Mouse (Mus musculus) liver, embryonic 15.5 days (tissue): ENCODE results near the gene Serinc4. TPM values are rescaled to one million over a fixed set of nuclear protein-coding genes. Genes with fewer than 3 reads are reported as not detected.
"Not testable (repeated sequence)": the region's sequence is repeated elsewhere in the genome, so short reads cannot be mapped to it uniquely, and the experiment has no call there.

ENCODE experiments used
- ATAC-seq: fragments of 200-750 bp; cut with Nextera tagmentation; 2 replicates; pipeline ENCODE4 v1.8.0; 2017; ENCODE audit warnings: moderate number of reproducible peaks, mild to moderate bottlenecking, moderate library complexity; ENCODE audit not compliant: insufficient read depth
- H3K27ac ChIP-seq: fragments of 300-500 bp; sonication (generic); replicated peaks from 2 replicates; pipeline ENCODE4 v1.5.1; 2015; ENCODE audit warnings: mild to moderate bottlenecking, inconsistent platforms
- H3K27me3 ChIP-seq: fragments of 300-500 bp; sonication (generic); 2 replicates; pipeline ENCODE4 v1.6.1; 2015; ENCODE audit warnings: mild to moderate bottlenecking, inconsistent platforms
- H3K36me3 ChIP-seq: fragments of 300-500 bp; sonication (generic); replicated peaks from 2 replicates; pipeline ENCODE4 v1.6.1; 2015; ENCODE audit warnings: moderate library complexity, mild to moderate bottlenecking, inconsistent platforms
- H3K4me1 ChIP-seq: fragments of 300-500 bp; sonication (generic); replicated peaks from 2 replicates; pipeline ENCODE4 v1.6.1; 2015; ENCODE audit warnings: inconsistent platforms
- H3K4me2 ChIP-seq: fragments of 300-500 bp; sonication (generic); 2 replicates; pipeline ENCODE4 v1.6.1; 2015; ENCODE audit warnings: moderate library complexity, mild to moderate bottlenecking, inconsistent platforms
- H3K4me3 ChIP-seq: fragments of 300-500 bp; sonication (generic); replicated peaks from 2 replicates; pipeline ENCODE4 v1.5.1; 2015; ENCODE audit warnings: mild to moderate bottlenecking, inconsistent platforms
- H3K9ac ChIP-seq: fragments of 300-500 bp; sonication (generic); 2 replicates; pipeline ENCODE4 v1.6.1; 2015; ENCODE audit warnings: moderate library complexity, mild to moderate bottlenecking, inconsistent platforms
- H3K9me3 ChIP-seq: fragments of 300-500 bp; sonication (generic); replicated peaks from 2 replicates; pipeline ENCODE4 v1.6.1; 2016; ENCODE audit warnings: inconsistent platforms
- WGBS: fragments of 180-500 bp; shearing (Covaris S2); methylation state at CpG from one replicate; pipeline ENCODE4 v1.1.7; 2015; ENCODE audit warnings: mixed read lengths; ENCODE audit not compliant: insufficient replicate concordance; 5-methylcytosine and 5-hydroxymethylcytosine counted together
- polyA plus RNA-seq: library from polyadenylated mRNA; unstranded; fragments of >200 nt; fragmentation: Nextera tagmentation; extraction: Ambion mirVana; gene quantifications from 2 replicates; pipeline ENCODE4 v1.2.1, GENCODE M21; 2015

The Serinc4 gene
- not detected in 2 replicates for polyA plus RNA-seq

GRCm38 (mm10) chr2:121456692-121457642 lies at the start of gene Serinc4:
Gene Serinc4, minus strand, starts transcription at chr2:121456781.
- Histone ChIP-seq H3K4me3 (peak within 1 kb of the TSS; percentile 85), H3K9ac (peak within 1 kb of the TSS; percentile 76), H3K27ac (peak within 1 kb of the TSS; percentile 92), H3K4me1 (peaks cover 44% of the 10 kb centered on the region), H3K9me3 (no peaks in the 10 kb centered on the region), H3K36me3 (peaks cover 50% of the 10 kb centered on the region), H3K4me2 (peak within 1 kb of the TSS; percentile 80), H3K27me3 (no peaks in the 10 kb centered on the region)
- WGBS, result 2% methylated on average over 41 of the region's 41 CpGs
- ATAC-seq, result peak; percentile 94

GRCm38 (mm10) chr2:121501550-121501949 lies 45.0 kb upstream of the Serinc4 start:
- peaks cover 10% of the 10 kb centered on the region for H3K36me3 ChIP-seq
- not testable (repeated sequence) for H3K27ac ChIP-seq, H3K9ac ChIP-seq, H3K4me1 ChIP-seq, ATAC-seq, H3K27me3 ChIP-seq, H3K4me2 ChIP-seq, H3K9me3 ChIP-seq, H3K4me3 ChIP-seq
- 89% methylated on average over 3 of the region's 6 CpGs for WGBS

GRCm38 (mm10) chr2:121484403-121484802 lies 27.8 kb upstream of the Serinc4 start:
- H3K36me3 ChIP-seq, H3K27ac ChIP-seq, H3K4me2 ChIP-seq, H3K4me1 ChIP-seq, H3K4me3 ChIP-seq, H3K9me3 ChIP-seq, H3K9ac ChIP-seq, ATAC-seq, H3K27me3 ChIP-seq: not testable (repeated sequence)
- 45% methylated on average over 2 of the region's 2 CpGs for WGBS

- Histone ChIP-seq H3K36me3 (no peaks in the 10 kb centered on the region), H3K27me3 (no peaks in the 10 kb centered on the region), H3K4me3 (no peak overlapping the region), H3K4me2 (no peak overlapping the region), H3K27ac (no peak overlapping the region), H3K4me1 (no peaks in the 10 kb centered on the region), H3K9me3 (no peaks in the 10 kb centered on the region), H3K9ac (no peak overlapping the region)
- 70% methylated on average over 8 of the region's 8 CpGs for WGBS
- ATAC-seq, result no peak
These were observed 27.0 kb upstream of the Serinc4 start for GRCm38 (mm10) chr2:121483576-121483975.

- ATAC-seq, H3K4me1 ChIP-seq, H3K27me3 ChIP-seq, H3K9ac ChIP-seq, H3K36me3 ChIP-seq, H3K27ac ChIP-seq, H3K9me3 ChIP-seq, H3K4me2 ChIP-seq, H3K4me3 ChIP-seq: not testable (repeated sequence)
- WGBS, result 79% methylated on average over 13 of the region's 13 CpGs
These were observed 24.3 kb upstream of the Serinc4 start for GRCm38 (mm10) chr2:121480916-121481315.

- no peak overlapping the region for H3K9ac ChIP-seq
- no peak overlapping the region for H3K4me2 ChIP-seq
- H3K4me3 ChIP-seq, result no peak overlapping the region
- H3K4me1 ChIP-seq, result no peaks in the 10 kb centered on the region
- H3K36me3 ChIP-seq, result no peaks in the 10 kb centered on the region
- H3K9me3 ChIP-seq, result no peaks in the 10 kb centered on the region
- no peak overlapping the region for H3K27ac ChIP-seq
- 36% methylated on average over 3 of the region's 3 CpGs for WGBS
- no peak for ATAC-seq
- no peaks in the 10 kb centered on the region for H3K27me3 ChIP-seq
These were observed 23.9 kb upstream of the Serinc4 start for GRCm38 (mm10) chr2:121480498-121480897.

- Histone ChIP-seq H3K4me3 (no peak overlapping the region), H3K36me3 (no peaks in the 10 kb centered on the region), H3K4me2 (no peak overlapping the region), H3K9ac (no peak overlapping the region), H3K27me3 (no peaks in the 10 kb centered on the region), H3K27ac (no peak overlapping the region), H3K4me1 (peaks cover 7% of the 10 kb centered on the region), H3K9me3 (no peaks in the 10 kb centered on the region)
- ATAC-seq, result no peak
- 69% methylated on average over 3 of the region's 3 CpGs for WGBS
These were observed 21.1 kb upstream of the Serinc4 start for GRCm38 (mm10) chr2:121477491-121478266.

- not testable (repeated sequence) for H3K4me3 ChIP-seq, H3K9me3 ChIP-seq, H3K36me3 ChIP-seq, H3K4me2 ChIP-seq, H3K27me3 ChIP-seq, H3K27ac ChIP-seq, ATAC-seq, H3K9ac ChIP-seq
- WGBS, result 86% methylated on average over 2 of the region's 2 CpGs
- H3K4me1 ChIP-seq, result peaks cover 11% of the 10 kb centered on the region
These were observed 18.7 kb upstream of the Serinc4 start for GRCm38 (mm10) chr2:121475306-121475705.

- Histone ChIP-seq H3K27ac (peak overlapping the region; percentile 83), H3K4me1 (peaks cover 11% of the 10 kb centered on the region), H3K27me3 (no peaks in the 10 kb centered on the region), H3K36me3 (no peaks in the 10 kb centered on the region), H3K9me3 (no peaks in the 10 kb centered on the region), H3K9ac (peak overlapping the region; percentile 70), H3K4me2 (peak overlapping the region; percentile 82), H3K4me3 (peak overlapping the region; percentile 75)
- WGBS, result 21% methylated on average over 8 of the region's 8 CpGs
- ATAC-seq, result peak; percentile 50
These were observed 17.6 kb upstream of the Serinc4 start for GRCm38 (mm10) chr2:121474180-121474535.

- WGBS, result 3% methylated on average over 41 of the region's 41 CpGs
- not testable (repeated sequence) for H3K36me3 ChIP-seq, H3K27me3 ChIP-seq, H3K9me3 ChIP-seq
- peak; percentile 94 for ATAC-seq
- Histone ChIP-seq H3K27ac (peak within 1 kb of the TSS; percentile 83), H3K4me2 (peak within 1 kb of the TSS; percentile 82), H3K4me1 (peaks cover 11% of the 10 kb centered on the region), H3K9ac (peak within 1 kb of the TSS; percentile 70), H3K4me3 (peak within 1 kb of the TSS; percentile 75)
These were observed 17.0 kb upstream of the Serinc4 start, which contains the start of gene Mfap1b for GRCm38 (mm10) chr2:121473301-121474179. Gene Mfap1b, minus strand, starts transcription at chr2:121474067.
